In genomic region chr7:29302641-29303040, GRCm38 (mm10) we compare ENCODE assay signal across 21 mouse cellular contexts. TPM values are rescaled to one million over a fixed set of nuclear protein-coding genes. Genes with fewer than 3 reads are reported as not detected.
"Had no signal": no experiment of that assay in that cellular context is flagged by ENCODE, and none has a peak within 500 bp of the region (broad histone marks: within the 10 kb centered on the region; RNA-seq: fewer than 3 reads in every experiment).

No protein-coding gene starts in this region.

- DNase-seq: heart, postnatal 10 days; heart, postnatal 14 days; heart, postnatal 36 days; heart, postnatal 4 days; kidney, adult 11 months; kidney, adult 18-20 months; kidney, adult 2 months; kidney, adult 8-10 months; kidney, adult 9 months; kidney, postnatal 10 days; kidney, postnatal 14 days; kidney, postnatal 25 days; kidney, postnatal 36 days; kidney, postnatal 4 days; layer of hippocampus, adult 9-11 months; layer of hippocampus, postnatal 36 days had no signal

RNA-seq across cellular contexts. Expression of gene Ppp1r14a, which starts 13.5 kb away (rescaled TPM):
- total RNA-seq: hematopoietic stem cell, adult 5-6 weeks had no signal

RNA-seq across cellular contexts. Expression of gene 2200002D01Rik, which starts 54.4 kb away (rescaled TPM):
- total RNA-seq: hindbrain, postnatal 0 days; layer of hippocampus, adult 18-20 months; layer of hippocampus, postnatal 14 days; layer of hippocampus, postnatal 36 days; left cerebral cortex, adult 8-10 months had no signal
